Mouse (Mus musculus) stomach, embryonic 16.5 days (tissue): ENCODE results near the gene Cnnm4. TPM values are rescaled to one million over a fixed set of nuclear protein-coding genes. Genes with fewer than 3 reads are reported as not detected.
A peak's percentile ranks its signal among the peaks of the same experiment; 100 is the strongest.

Experiments
- ATAC-seq: fragments of 200-750 bp; cut with Nextera tagmentation; 2 replicates; pipeline ENCODE4 v1.8.0; 2017; ENCODE audit warnings: moderate number of reproducible peaks, moderate TSS enrichment; ENCODE audit not compliant: insufficient read depth, low FRiP score
- H3K27ac ChIP-seq: fragments of 300-500 bp; sonication (generic); 2 replicates; pipeline ENCODE4 v1.5.1; 2014; ENCODE audit warnings: low read length
- H3K27me3 ChIP-seq: fragments of 300-500 bp; sonication (generic); 2 replicates; pipeline ENCODE4 v1.6.1; 2014; ENCODE audit warnings: low read length, control low read depth, mixed read lengths; ENCODE audit not compliant: control insufficient read depth, insufficient read depth
- H3K36me3 ChIP-seq: fragments of 300-500 bp; sonication (generic); 2 replicates; pipeline ENCODE4 v1.6.1; 2014; ENCODE audit warnings: low read length; ENCODE audit not compliant: control insufficient read depth, insufficient read depth
- H3K4me1 ChIP-seq: fragments of 300-500 bp; sonication (generic); 2 replicates; pipeline ENCODE4 v1.6.1; 2014; ENCODE audit warnings: low read length, control low read depth, mixed read lengths; ENCODE audit not compliant: control insufficient read depth, insufficient read depth
- H3K4me2 ChIP-seq: fragments of 300-500 bp; sonication (generic); 2 replicates; pipeline ENCODE4 v1.6.1; 2014; ENCODE audit warnings: low read depth, low read length, mixed read lengths
- H3K4me3 ChIP-seq: fragments of 300-500 bp; sonication (generic); replicated peaks from 2 replicates; pipeline ENCODE4 v1.5.1; 2014; ENCODE audit warnings: mild to moderate bottlenecking, low read length
- H3K9ac ChIP-seq: fragments of 300-500 bp; sonication (generic); 2 replicates; pipeline ENCODE4 v1.6.1; 2014; ENCODE audit warnings: low read length
- H3K9me3 ChIP-seq: fragments of 300-500 bp; sonication (generic); replicated peaks from 2 replicates; pipeline ENCODE4 v1.6.1; 2016; ENCODE audit warnings: low read length, control low read depth; ENCODE audit not compliant: control insufficient read depth
- WGBS: fragments of 180-500 bp; shearing (Covaris S2); extraction: QIAGEN DNeasy Blood & Tissue Kit; methylation state at CpG from one replicate; pipeline ENCODE4 v1.1.7; 2014; 5-methylcytosine and 5-hydroxymethylcytosine counted together
- polyA plus RNA-seq: library from polyadenylated mRNA; unstranded; fragments of >200 nt; fragmentation: Nextera tagmentation; extraction: Ambion mirVana; gene quantifications from 2 replicates; pipeline ENCODE4 v1.2.1, GENCODE M21; 2015

Gene Cnnm4
- polyA plus RNA-seq, 1 experiment from 2014 or later, result 16.7 TPM

GRCm38 (mm10) chr1:36465641-36466160, 5.7 kb upstream of the Cnnm4 start:
- Histone ChIP-seq H3K4me2 (no peak overlapping the region), H3K27ac (no peak overlapping the region), H3K9ac (no peak overlapping the region), H3K36me3 (no peaks in the 10 kb centered on the region), H3K4me3 (no peak overlapping the region), H3K4me1 (no peaks in the 10 kb centered on the region), H3K27me3 (no peaks in the 10 kb centered on the region), H3K9me3 (no peaks in the 10 kb centered on the region)
- no peak for ATAC-seq
- whole genome bisulfite sequencing, result 28% methylated on average over 4 of the region's 4 CpGs

DNA sequence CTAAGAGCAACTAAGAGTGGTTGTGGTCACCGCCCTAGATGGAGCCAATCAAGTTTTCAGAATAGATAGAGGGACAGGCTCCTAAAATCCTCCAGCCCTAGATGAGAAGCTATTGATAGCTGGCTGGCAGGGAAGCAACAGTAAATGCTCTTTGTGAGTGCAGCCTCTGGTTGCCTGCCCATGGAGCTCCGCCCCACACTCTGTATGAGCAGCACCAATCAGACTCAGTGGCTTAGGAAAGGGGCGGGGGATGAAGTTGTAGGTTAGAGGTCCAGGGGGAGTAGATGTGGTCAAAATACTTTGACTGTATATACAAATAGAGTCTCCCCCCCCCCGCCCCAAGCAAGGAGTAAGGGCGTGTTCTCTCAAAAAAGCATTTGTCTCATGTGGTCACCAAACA, 4.0 kb upstream of the Cnnm4 start:
- no peak for ATAC-seq
- Histone ChIP-seq H3K4me2 (no peak overlapping the region), H3K9me3 (no peaks in the 10 kb centered on the region), H3K4me3 (no peak overlapping the region), H3K9ac (no peak overlapping the region), H3K4me1 (peaks cover 5% of the 10 kb centered on the region), H3K36me3 (no peaks in the 10 kb centered on the region), H3K27me3 (no peaks in the 10 kb centered on the region), H3K27ac (no peak overlapping the region)
- WGBS, result 55% methylated on average over 5 of the region's 5 CpGs

GRCm38 (mm10) chr1:36469811-36470444, 1.5 kb upstream of the Cnnm4 start:
- WGBS, result 27% methylated on average over 2 of the region's 2 CpGs
- H3K27me3 ChIP-seq, result no peaks in the 10 kb centered on the region
- no peaks in the 10 kb centered on the region for H3K9me3 ChIP-seq
- H3K4me2 ChIP-seq, result no peak overlapping the region
- peaks cover 30% of the 10 kb centered on the region for H3K4me1 ChIP-seq
- ATAC-seq, result no peak
- H3K9ac ChIP-seq, result 0 out of 2 replicates have a peak overlapping the region, but pooled peaks have one; percentile 7
- H3K36me3 ChIP-seq, result no peaks in the 10 kb centered on the region
- H3K27ac ChIP-seq, result 0 out of 2 replicates have a peak overlapping the region, but pooled peaks have one; percentile 8
- H3K4me3 ChIP-seq, result no peak overlapping the region

- 0 out of 2 replicates have a peak overlapping the region, but pooled peaks have one; percentile 20 for H3K27ac ChIP-seq
- ATAC-seq, result no peak
- WGBS, result 13% methylated on average over 18 of the region's 18 CpGs
- peak overlapping the region; percentile 83 for H3K4me2 ChIP-seq
- peaks cover 48% of the 10 kb centered on the region for H3K4me1 ChIP-seq
- peak overlapping the region; percentile 69 for H3K4me3 ChIP-seq
- H3K36me3 ChIP-seq, result no peaks in the 10 kb centered on the region
- H3K9ac ChIP-seq, result peak overlapping the region; percentile 80
- H3K9me3 ChIP-seq, result no peaks in the 10 kb centered on the region
- no peaks in the 10 kb centered on the region for H3K27me3 ChIP-seq
These were observed 653 bp downstream of the Cnnm4 start for GRCm38 (mm10) chr1:36472106-36472440.

- Histone ChIP-seq H3K4me2 (peak overlapping the region; percentile 83), H3K4me3 (peak overlapping the region; percentile 69), H3K36me3 (no peaks in the 10 kb centered on the region), H3K27ac (no peak overlapping the region), H3K27me3 (no peaks in the 10 kb centered on the region), H3K4me1 (peaks cover 50% of the 10 kb centered on the region), H3K9ac (peak overlapping the region; percentile 4; the same call in 1 of the 2 replicates), H3K9me3 (no peaks in the 10 kb centered on the region)
- 65% methylated on average over 10 of the region's 10 CpGs for WGBS
- no peak for ATAC-seq
These were observed 1.9 kb downstream of the Cnnm4 start for GRCm38 (mm10) chr1:36473211-36473780.

GRCm38 (mm10) chr1:36474646-36475045, 3.2 kb downstream of the Cnnm4 start:
- 55% methylated on average over 3 of the region's 3 CpGs for WGBS
- H3K9me3 ChIP-seq, result no peaks in the 10 kb centered on the region
- H3K9ac ChIP-seq, result peak overlapping the region; percentile 48
- H3K4me2 ChIP-seq, result peak overlapping the region; percentile 83
- no peak for ATAC-seq
- H3K27me3 ChIP-seq, result no peaks in the 10 kb centered on the region
- H3K4me1 ChIP-seq, result peaks cover 50% of the 10 kb centered on the region
- H3K36me3 ChIP-seq, result no peaks in the 10 kb centered on the region
- peak overlapping the region; percentile 69 for H3K4me3 ChIP-seq
- peak overlapping the region; percentile 76; the same call in 1 of the 2 replicates for H3K27ac ChIP-seq

DNA sequence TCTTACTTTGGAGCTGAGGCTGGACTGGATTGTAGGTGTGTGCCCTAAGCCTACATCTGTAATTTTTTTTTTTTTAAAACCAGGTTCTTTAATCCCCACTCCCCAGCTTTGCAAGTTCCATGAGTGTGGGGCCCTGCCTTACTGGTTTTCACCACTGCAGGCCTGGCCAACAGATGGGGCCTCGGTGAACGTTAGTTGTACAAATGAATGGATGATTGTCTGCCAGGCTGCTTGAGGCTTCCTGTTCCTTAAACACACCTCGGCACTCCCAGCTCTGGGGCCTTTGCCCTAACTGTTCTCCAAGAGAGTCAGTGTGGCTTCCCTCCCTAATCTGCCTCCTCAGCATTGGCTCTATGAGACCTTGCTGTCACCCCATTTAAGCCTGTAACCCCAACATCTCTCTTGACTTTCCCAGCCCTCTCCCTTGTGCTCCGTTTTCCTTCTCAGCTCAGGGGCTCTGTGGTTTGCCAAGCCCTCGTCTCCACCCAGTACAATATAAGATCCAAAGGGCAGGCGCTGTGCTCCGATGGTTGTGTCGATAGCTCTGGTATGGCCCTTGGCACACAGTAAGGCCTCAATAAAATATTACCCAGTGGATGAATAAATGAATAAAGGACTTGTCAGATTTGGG, 4.2 kb downstream of the Cnnm4 start:
- ATAC-seq, result no peak
- WGBS, result 39% methylated on average over 8 of the region's 8 CpGs
- Histone ChIP-seq H3K4me3 (peak overlapping the region; percentile 69), H3K9ac (peak overlapping the region; percentile 48), H3K36me3 (no peaks in the 10 kb centered on the region), H3K27ac (peak overlapping the region; percentile 76), H3K4me2 (peak overlapping the region; percentile 83), H3K4me1 (peaks cover 50% of the 10 kb centered on the region), H3K27me3 (no peaks in the 10 kb centered on the region), H3K9me3 (no peaks in the 10 kb centered on the region)

DNA sequence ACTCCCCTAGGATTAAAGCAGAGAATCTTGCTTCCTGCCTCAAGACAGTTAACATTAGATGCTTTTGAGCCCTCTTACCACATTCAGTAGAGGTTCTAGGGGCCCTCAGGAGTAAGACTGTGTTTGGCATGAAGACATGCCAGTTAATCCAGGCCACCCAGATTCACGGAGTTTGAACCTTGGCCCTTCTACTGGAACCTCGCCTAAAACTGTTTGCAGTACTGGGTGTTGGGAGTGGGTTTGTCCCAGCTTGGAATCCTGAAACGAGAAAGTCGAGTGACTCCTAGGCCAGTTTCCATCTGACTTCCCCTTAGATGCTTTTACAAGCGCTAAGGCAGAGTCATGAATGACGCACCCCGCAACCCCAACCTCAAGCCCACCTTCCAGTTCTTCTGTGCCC, 5.0 kb downstream of the Cnnm4 start:
- WGBS, result 58% methylated on average over 7 of the region's 7 CpGs
- Histone ChIP-seq H3K4me3 (no peak overlapping the region), H3K4me1 (peaks cover 50% of the 10 kb centered on the region), H3K27ac (peak overlapping the region; percentile 76), H3K4me2 (peak overlapping the region; percentile 83), H3K9me3 (no peaks in the 10 kb centered on the region), H3K9ac (peak overlapping the region; percentile 49; the same call in 1 of the 2 replicates), H3K27me3 (no peaks in the 10 kb centered on the region), H3K36me3 (no peaks in the 10 kb centered on the region)
- peak; percentile 13; the same call in 1 of the 2 replicates for ATAC-seq

DNA sequence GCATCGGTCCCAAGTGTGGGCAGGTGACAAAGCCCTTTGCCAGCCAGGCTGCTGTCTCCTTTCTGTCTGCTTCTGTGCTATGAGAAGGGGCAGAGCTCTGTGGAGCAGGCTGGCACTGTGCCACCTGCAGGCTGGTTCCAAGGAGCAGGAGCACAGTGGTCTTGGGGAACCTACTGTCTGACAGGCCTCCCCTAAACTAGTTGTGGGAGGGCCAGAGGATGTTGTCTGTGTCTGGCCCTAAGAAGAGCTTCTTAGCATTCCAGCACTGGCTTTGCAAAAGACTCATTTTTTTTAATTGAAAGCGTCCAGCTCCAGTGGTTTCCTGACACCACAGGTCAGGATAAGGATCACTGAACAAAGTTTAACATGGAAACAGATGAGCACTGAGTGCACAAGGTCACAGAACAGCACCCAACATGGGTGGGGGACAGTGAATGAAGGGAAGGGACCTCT, 6.9 kb downstream of the Cnnm4 start:
- Histone ChIP-seq H3K9me3 (no peaks in the 10 kb centered on the region), H3K27me3 (no peaks in the 10 kb centered on the region), H3K36me3 (no peaks in the 10 kb centered on the region), H3K27ac (no peak overlapping the region), H3K4me2 (no peak overlapping the region), H3K9ac (0 out of 2 replicates have a peak overlapping the region, but pooled peaks have one; percentile 14), H3K4me3 (no peak overlapping the region), H3K4me1 (peaks cover 35% of the 10 kb centered on the region)
- ATAC-seq, result no peak
- 49% methylated on average over 2 of the region's 2 CpGs for WGBS
